Mouse (Mus musculus) midbrain, postnatal 0 days (tissue): ENCODE measurements around the gene Flna. TPM values are rescaled to one million over a fixed set of nuclear protein-coding genes. Genes with fewer than 3 reads are reported as not detected.

ENCODE experiments used
- ATAC-seq: fragments of 200-750 bp; cut with Nextera tagmentation; 2 replicates; pipeline ENCODE4 v1.8.0; 2017; ENCODE audit warnings: moderate number of reproducible peaks, mild to moderate bottlenecking, moderate TSS enrichment, moderate library complexity; ENCODE audit not compliant: low FRiP score
- DNase-seq: peaks from one replicate; pipeline ENCODE4 v3.0.0-alpha.2; 2015; ENCODE audit warnings: low spot score
- H3K27ac ChIP-seq: fragments of 300-500 bp; sonication (generic); 2 replicates; pipeline ENCODE4 v1.5.1; 2014; ENCODE audit warnings: low read depth, mild to moderate bottlenecking, low read length, mixed read lengths
- H3K27me3 ChIP-seq: fragments of 300-500 bp; sonication (generic); 2 replicates; pipeline ENCODE4 v1.6.1; 2014; ENCODE audit warnings: low read length, control low read depth, mixed read lengths; ENCODE audit not compliant: insufficient read depth
- H3K36me3 ChIP-seq: fragments of 300-500 bp; sonication (generic); 2 replicates; pipeline ENCODE4 v1.6.1; 2014; ENCODE audit warnings: low read length, control low read depth, mixed read lengths; ENCODE audit not compliant: insufficient read depth
- H3K4me1 ChIP-seq: fragments of 300-500 bp; sonication (generic); 2 replicates; pipeline ENCODE4 v1.6.1; 2014; ENCODE audit warnings: mild to moderate bottlenecking, control low read depth, antibody characterized with exemption, low read length, mixed read lengths; ENCODE audit not compliant: insufficient read depth
- H3K4me2 ChIP-seq: fragments of 300-500 bp; sonication (generic); 2 replicates; pipeline ENCODE4 v1.6.1; 2014; ENCODE audit warnings: low read depth, mild to moderate bottlenecking, low read length, mixed read lengths; ENCODE audit not compliant: poor library complexity, severe bottlenecking
- H3K4me3 ChIP-seq: fragments of 300-500 bp; sonication (generic); 2 replicates; pipeline ENCODE4 v1.5.1; 2014; ENCODE audit warnings: low read depth, mild to moderate bottlenecking, low read length, moderate library complexity
- H3K9ac ChIP-seq: fragments of 300-500 bp; sonication (generic); replicated peaks from 2 replicates; pipeline ENCODE4 v1.6.1; 2014; ENCODE audit warnings: mild to moderate bottlenecking, low read length, moderate library complexity, mixed read lengths; ENCODE audit not compliant: poor library complexity, severe bottlenecking
- H3K9me3 ChIP-seq: fragments of 300-500 bp; sonication (generic); 2 replicates; pipeline ENCODE4 v1.6.1; 2016; ENCODE audit warnings: low read length, control low read depth
- CTCF ChIP-seq: IDR thresholded peaks from 2 replicates; pipeline ENCODE4 v1.5.1; 2016; ENCODE audit warnings: antibody characterized with exemption, mild to moderate bottlenecking
- WGBS: fragments of 180-500 bp; shearing (Covaris S2); extraction: QIAGEN DNeasy Blood & Tissue Kit; methylation state at CpG from one replicate; pipeline ENCODE4 v1.1.7; 2014; 5-methylcytosine and 5-hydroxymethylcytosine counted together
- microRNA-seq: library from miRNA; unstranded; fragments of <30 nt; microRNA quantifications from one replicate; pipeline ENCODE4, GENCODE M21; 2016; ENCODE audit warnings: borderline number of aligned reads
- polyA plus RNA-seq: library from polyadenylated mRNA; unstranded; fragments of >200 nt; fragmentation: Nextera tagmentation; extraction: Ambion mirVana; gene quantifications from 2 replicates; pipeline ENCODE4 v1.2.1, GENCODE M21; 2015
- total RNA-seq: library from RNA; depleted of rRNA; stranded (reverse); fragments of >200 nt; gene quantifications from 2 replicates; pipeline ENCODE4 v1.2.3, GENCODE M21; 2014; rRNA removed

The Flna gene
- total and polyA plus RNA-seq, 2 experiments from 2014 or later, result 52.8 to 219 TPM

- H3K4me3 ChIP-seq, result no peak overlapping the region
- TF ChIP-seq CTCF, result no peak
- no peak for DNase-seq
- no peaks in the 10 kb centered on the region for H3K4me1 ChIP-seq
- no peak overlapping the region for H3K4me2 ChIP-seq
- ATAC-seq, result no peak
- no peak overlapping the region for H3K27ac ChIP-seq
- H3K9me3 ChIP-seq, result no peaks in the 10 kb centered on the region
- 67% methylated on average over 13 of the region's 13 CpGs for WGBS
- no peaks in the 10 kb centered on the region; the same call in 1 of the 2 replicates for H3K36me3 ChIP-seq
- H3K27me3 ChIP-seq, result no peaks in the 10 kb centered on the region
- H3K9ac ChIP-seq, result no peak overlapping the region
Measured at GRCm38 (mm10) chrX:74219449-74219848, 30.2 kb downstream of the Flna start.

DNA sequence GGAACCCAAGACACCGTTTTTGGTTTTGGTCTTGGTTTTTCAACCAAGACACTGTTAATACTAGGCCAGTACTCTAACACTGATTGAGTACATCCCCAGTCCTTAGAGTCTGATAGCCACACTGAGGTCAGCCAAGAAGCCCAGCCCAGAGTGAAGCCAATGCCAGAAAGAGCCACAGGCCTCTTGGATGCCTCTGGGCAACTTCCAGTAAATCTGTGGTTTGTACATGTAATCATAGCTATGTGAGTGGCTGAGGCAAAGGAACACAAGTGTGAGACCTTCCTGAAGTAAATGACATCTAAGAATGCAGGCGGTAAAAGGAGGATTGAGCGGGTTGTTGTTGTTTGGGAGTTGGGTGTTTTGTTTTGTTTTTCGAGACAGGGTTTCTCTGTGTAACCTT, 31.1 kb downstream of the Flna start:
- ATAC-seq, result no peak
- H3K9me3 ChIP-seq, result no peaks in the 10 kb centered on the region
- no peaks in the 10 kb centered on the region for H3K27me3 ChIP-seq
- no peaks in the 10 kb centered on the region for H3K4me1 ChIP-seq
- no peaks in the 10 kb centered on the region; the same call in 1 of the 2 replicates for H3K36me3 ChIP-seq
- whole genome bisulfite sequencing, result 91% methylated on average over 4 of the region's 4 CpGs
- no peak overlapping the region for H3K9ac ChIP-seq
- no peak for TF ChIP-seq CTCF
- H3K4me3 ChIP-seq, result no peak overlapping the region
- H3K27ac ChIP-seq, result no peak overlapping the region
- no peak overlapping the region for H3K4me2 ChIP-seq
- no peak for DNase-seq

GRCm38 (mm10) chrX:74203556-74203955, 46.1 kb downstream of the Flna start:
- Histone ChIP-seq H3K36me3 (no peaks in the 10 kb centered on the region), H3K9ac (no peak overlapping the region), H3K4me3 (no peak overlapping the region), H3K27me3 (no peaks in the 10 kb centered on the region), H3K4me1 (no peaks in the 10 kb centered on the region), H3K4me2 (no peak overlapping the region), H3K9me3 (no peaks in the 10 kb centered on the region), H3K27ac (no peak overlapping the region)
- no peak for TF ChIP-seq CTCF
- ATAC-seq, result no peak
- WGBS, result 89% methylated on average over 2 of the region's 2 CpGs
- DNase-seq, result no peak

GRCm38 (mm10) chrX:74176959-74177358, 72.7 kb downstream of the Flna start, which contains the start of gene Tktl1:
Gene Tktl1 (plus strand): TSS chrX:74177259.
- WGBS, result 87% methylated on average over 17 of the region's 17 CpGs
- Histone ChIP-seq H3K4me2 (no peak within 1 kb of the TSS), H3K9me3 (no peaks in the 10 kb centered on the region), H3K27me3 (no peaks in the 10 kb centered on the region), H3K4me3 (no peak within 1 kb of the TSS), H3K36me3 (no peaks in the 10 kb centered on the region), H3K9ac (no peak within 1 kb of the TSS), H3K27ac (no peak within 1 kb of the TSS), H3K4me1 (no peaks in the 10 kb centered on the region)
- ATAC-seq, result no peak
- no peak for TF ChIP-seq CTCF
- DNase-seq, result no peak

Small RNA genes within 50 kb of the gene (microRNA-seq; reads per million reads assigned to microRNA genes)
- not detected for gene Mir7091

Other genes with a start within 250 kb of the Flna start
- gene Irak1, start 225.9 kb downstream of the Flna start, total RNA-seq, result 57.2 and 59.1 TPM in 2 replicates
- gene Irak1, start 225.9 kb downstream of the Flna start, polyA plus RNA-seq, result 33.5 and 35.6 TPM in 2 replicates
- not detected in 2 replicates for gene Opn1mw, start 122.4 kb downstream of the Flna start, total RNA-seq
- not detected in 2 replicates for gene Opn1mw, start 122.4 kb downstream of the Flna start, polyA plus RNA-seq
- gene Mecp2, start 114.5 kb downstream of the Flna start, total RNA-seq, result 84.7 and 100 TPM in 2 replicates
- 10.6 and 12.3 TPM in 2 replicates for gene Mecp2, start 114.5 kb downstream of the Flna start, polyA plus RNA-seq
- not detected in 2 replicates for gene Tex28, start 82.0 kb downstream of the Flna start, total RNA-seq
- not detected in 2 replicates for gene Tex28, start 82.0 kb downstream of the Flna start, polyA plus RNA-seq
- not detected in 2 replicates for gene Tktl1, start 72.6 kb downstream of the Flna start, total RNA-seq
- gene Tktl1, start 72.6 kb downstream of the Flna start, polyA plus RNA-seq, result 0.06 TPM in 1 of 2 replicates, not detected in the other
- 58.0 and 70.0 TPM in 2 replicates for gene Emd, start 4.9 kb upstream of the Flna start, total RNA-seq
- 16.3 and 18.2 TPM in 2 replicates for gene Emd, start 4.9 kb upstream of the Flna start, polyA plus RNA-seq
- 2,035 and 2,080 TPM in 2 replicates for gene Rpl10, start 21.0 kb upstream of the Flna start, total RNA-seq
- 390 and 408 TPM in 2 replicates for gene Rpl10, start 21.0 kb upstream of the Flna start, polyA plus RNA-seq
- gene Taz, start 32.1 kb upstream of the Flna start, total RNA-seq, result 44.4 and 49.2 TPM in 2 replicates
- 65.9 and 69.8 TPM in 2 replicates for gene Taz, start 32.1 kb upstream of the Flna start, polyA plus RNA-seq
- 3.8 and 7.5 TPM in 2 replicates for gene Dnase1l1, start 32.5 kb upstream of the Flna start, total RNA-seq
- 3.0 and 3.3 TPM in 2 replicates for gene Dnase1l1, start 32.5 kb upstream of the Flna start, polyA plus RNA-seq
- gene Atp6ap1, start 47.3 kb upstream of the Flna start, total RNA-seq, result 307 and 359 TPM in 2 replicates
- 371 and 388 TPM in 2 replicates for gene Atp6ap1, start 47.3 kb upstream of the Flna start, polyA plus RNA-seq
- gene Gdi1, start 55.2 kb upstream of the Flna start, total RNA-seq, result 344 and 530 TPM in 2 replicates
- 951 and 960 TPM in 2 replicates for gene Gdi1, start 55.2 kb upstream of the Flna start, polyA plus RNA-seq
- gene Fam50a, start 63.2 kb upstream of the Flna start, total RNA-seq, result 9.3 and 9.4 TPM in 2 replicates
- gene Fam50a, start 63.2 kb upstream of the Flna start, polyA plus RNA-seq, result 55.5 and 57.2 TPM in 2 replicates
- gene Plxna3, start 79.2 kb upstream of the Flna start, total RNA-seq, result 144 and 167 TPM in 2 replicates
- 28.6 and 28.9 TPM in 2 replicates for gene Plxna3, start 79.2 kb upstream of the Flna start, polyA plus RNA-seq
- gene Lage3, start 103.8 kb upstream of the Flna start, total RNA-seq, result 40.2 and 67.1 TPM in 2 replicates
- 62.0 and 65.8 TPM in 2 replicates for gene Lage3, start 103.8 kb upstream of the Flna start, polyA plus RNA-seq
- gene Ubl4a, start 123.4 kb upstream of the Flna start, total RNA-seq, result 46.3 and 53.6 TPM in 2 replicates
- 67.1 and 75.0 TPM in 2 replicates for gene Ubl4a, start 123.4 kb upstream of the Flna start, polyA plus RNA-seq
- 6.2 and 9.4 TPM in 2 replicates for gene Slc10a3, start 123.5 kb upstream of the Flna start, total RNA-seq
- gene Slc10a3, start 123.5 kb upstream of the Flna start, polyA plus RNA-seq, result 6.1 and 6.9 TPM in 2 replicates
- 23.6 and 29.9 TPM in 2 replicates for gene Fam3a, start 143.5 kb upstream of the Flna start, total RNA-seq
- 31.2 and 33.4 TPM in 2 replicates for gene Fam3a, start 143.5 kb upstream of the Flna start, polyA plus RNA-seq
- 20.4 and 24.7 TPM in 2 replicates for gene Ikbkg, start 143.5 kb upstream of the Flna start, total RNA-seq
- gene Ikbkg, start 143.5 kb upstream of the Flna start, polyA plus RNA-seq, result 11.5 and 12.4 TPM in 2 replicates
- gene G6pdx, start 179.4 kb upstream of the Flna start, total RNA-seq, result 51.3 and 55.6 TPM in 2 replicates
- gene G6pdx, start 179.4 kb upstream of the Flna start, polyA plus RNA-seq, result 40.2 and 41.8 TPM in 2 replicates
- not detected in 2 replicates for gene Gm6880, start 231.6 kb upstream of the Flna start, total RNA-seq
- gene Gm6880, start 231.6 kb upstream of the Flna start, polyA plus RNA-seq, result 0.28 TPM in 1 of 2 replicates, not detected in the other